Mouse (Mus musculus): Measurements from ENCODE around the gene Pik3r5. TPM values are rescaled to one million over a fixed set of nuclear protein-coding genes. Genes with fewer than 3 reads are reported as not detected.

Pik3r5 gene
- polyA plus RNA-seq, 1 experiment from 2014 or later = 5.7 TPM

DNA sequence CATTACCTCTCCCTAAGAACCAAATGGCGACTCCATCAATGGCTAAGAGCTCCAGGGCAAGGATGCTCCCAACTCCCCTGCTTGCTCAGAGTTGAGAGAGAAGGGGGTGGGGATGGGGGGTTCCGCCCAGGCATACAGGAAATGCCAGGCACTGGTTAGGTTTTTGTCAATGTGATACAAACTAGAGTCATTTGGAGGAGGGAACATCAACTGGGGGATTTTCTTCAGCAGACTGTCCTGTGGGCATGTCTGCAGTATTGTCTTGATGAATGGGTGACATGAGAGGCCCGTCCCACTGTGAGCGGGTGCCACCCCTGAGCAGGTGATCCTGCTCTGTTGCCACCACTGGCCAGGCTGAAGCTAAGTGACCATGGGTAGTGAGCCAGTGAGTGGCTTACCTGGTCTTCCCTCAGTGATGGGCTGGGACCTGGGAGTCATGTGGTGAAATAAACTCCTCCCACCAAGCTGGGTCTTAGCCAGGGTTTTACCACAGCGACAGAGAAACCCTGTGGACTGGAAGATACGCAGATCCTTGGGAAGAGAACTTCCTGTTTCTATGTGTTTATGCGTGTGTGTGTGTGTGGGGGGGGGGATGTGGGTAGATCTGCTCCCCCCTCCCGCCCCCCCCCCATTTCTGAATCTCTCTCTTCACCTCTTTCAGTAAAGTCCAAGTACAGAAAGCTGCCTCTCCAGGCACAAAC is 67.2 kb downstream of the Pik3r5 start:
- DNase-seq (ENCODE audit: low read depth, low spot score) (no peak), ATAC-seq (no peak)
- in situ Hi-C loops (cut with MboI; ENCODE audit: low pct_unique_long_range_greater_than_20kb) = no loop called here
- ChIA-PET POLR2A (no interaction called here), CTCF (no interaction called here)
- H3K27me3 ChIP-seq = no peaks in the 10 kb centered on the region
- no peak for TF ChIP-seq CTCF (IDR thresholded peaks at IDR 0.05)

DNA sequence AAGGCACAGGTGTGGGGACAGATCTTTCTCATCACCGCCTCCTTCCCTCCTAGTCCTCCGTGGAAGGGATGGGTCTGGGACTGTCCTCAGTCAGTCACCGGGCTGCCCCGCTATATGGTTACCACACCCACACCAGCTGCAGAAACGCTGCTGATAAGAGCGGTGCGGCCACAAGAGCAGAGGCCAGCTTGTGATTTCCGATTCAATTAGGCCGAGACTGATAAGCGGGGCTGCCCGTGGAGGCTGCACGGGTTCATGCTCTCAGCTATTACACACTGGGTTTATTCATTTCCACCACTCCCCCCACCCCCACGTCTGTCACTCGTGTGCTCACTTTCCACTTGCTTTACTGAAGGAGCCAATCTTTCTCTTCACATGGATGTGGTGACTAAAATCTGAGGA is 69.0 kb downstream of the Pik3r5 start:
- ChIA-PET CTCF (interaction anchor here (1.3 kb wide), 1 partner anchor 64 kb away, joined by 5 read pairs; no protein-coding TSS in a partner anchor), POLR2A (interaction anchor here (0.6 kb wide), 1 partner anchor 383 kb away, joined by 3 read pairs; no protein-coding TSS in a partner anchor)
- no peak for DNase-seq (ENCODE audit: low read depth, low spot score)
- H3K27me3 ChIP-seq = peaks cover 4% of the 10 kb centered on the region
- TF ChIP-seq CTCF (IDR thresholded peaks at IDR 0.05) = no peak
- in situ Hi-C loops (cut with MboI; ENCODE audit: low pct_unique_long_range_greater_than_20kb) = no loop called here
- no peak for ATAC-seq

DNA sequence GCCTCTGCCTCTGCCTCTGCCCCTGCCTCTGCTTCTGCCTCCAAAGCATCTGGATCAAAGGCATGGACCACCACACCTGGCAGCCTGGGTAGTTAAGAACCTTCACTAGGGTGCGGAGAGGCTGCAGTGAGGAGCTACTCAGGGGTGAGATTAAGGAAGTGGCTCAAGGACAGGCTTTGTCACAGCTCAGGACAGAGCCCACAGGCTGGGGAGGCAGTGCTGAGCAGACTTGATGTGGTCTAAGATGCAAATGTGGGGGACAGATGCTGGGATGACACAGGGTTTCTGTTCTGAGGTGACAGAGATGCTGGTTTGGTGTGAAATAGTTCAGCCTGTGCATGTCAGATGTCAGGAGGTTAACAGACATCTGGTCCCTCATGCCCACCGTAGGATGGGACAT is 70.5 kb downstream of the Pik3r5 start:
- in situ Hi-C loops (cut with MboI; ENCODE audit: low pct_unique_long_range_greater_than_20kb) = no loop called here
- ATAC-seq = no peak
- ChIA-PET CTCF (no interaction called here), POLR2A (no interaction called here)
- peaks cover 10% of the 10 kb centered on the region for H3K27me3 ChIP-seq
- no peak for DNase-seq (ENCODE audit: low read depth, low spot score)
- no peak for TF ChIP-seq CTCF (IDR thresholded peaks at IDR 0.05)

GRCm38 (mm10) chr11:68502902-68503629 is 71.1 kb downstream of the Pik3r5 start, which contains the start of gene Pik3r6:
Pik3r6 (plus strand) TSS chr11:68503019.
- DNase-seq (ENCODE audit: low read depth, low spot score) = no peak
- H3K27me3 ChIP-seq = peaks cover 15% of the 10 kb centered on the region
- ChIA-PET CTCF (no interaction called here), POLR2A (no interaction called here)
- no peak for TF ChIP-seq CTCF (IDR thresholded peaks at IDR 0.05)
- no peak for ATAC-seq
- in situ Hi-C loops (cut with MboI; ENCODE audit: low pct_unique_long_range_greater_than_20kb) = no loop called here

GRCm38 (mm10) chr11:68504913-68505312 is 73.0 kb downstream of the Pik3r5 start:
- no peak for DNase-seq (ENCODE audit: low read depth, low spot score)
- no peak for TF ChIP-seq CTCF (IDR thresholded peaks at IDR 0.05)
- POLR2A ChIA-PET = interaction anchor here (0.6 kb wide), 1 partner anchor 18 kb away, joined by 3 read pairs; no protein-coding TSS in a partner anchor

DNA sequence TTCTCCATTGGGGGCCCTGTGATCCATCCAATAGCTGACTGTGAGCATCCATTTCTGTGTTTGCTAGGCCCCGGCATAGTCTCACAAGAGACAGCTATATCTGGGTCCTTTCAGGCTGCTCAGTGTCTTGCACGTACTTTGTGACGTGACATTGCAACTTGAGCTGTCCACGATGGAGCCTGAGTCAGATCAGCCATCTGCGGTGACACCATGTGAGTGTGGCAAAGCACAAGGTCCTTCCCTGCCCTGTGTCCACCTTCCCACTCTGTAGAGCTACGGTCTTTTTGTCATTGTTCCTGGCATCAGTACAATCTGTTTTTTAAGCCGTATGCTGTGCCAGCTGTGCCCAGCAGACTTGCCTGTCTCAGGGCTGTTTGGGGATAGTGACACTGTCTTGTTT is 75.3 kb downstream of the Pik3r5 start:
- in situ Hi-C loops (cut with MboI; ENCODE audit: low pct_unique_long_range_greater_than_20kb) = no loop called here
- peaks cover 44% of the 10 kb centered on the region for H3K27me3 ChIP-seq
- TF ChIP-seq CTCF (IDR thresholded peaks at IDR 0.05) = no peak
- CTCF ChIA-PET = no interaction called here
- POLR2A ChIA-PET = interaction anchor here (0.8 kb wide), 1 partner anchor 16 kb away, joined by 3 read pairs; no protein-coding TSS in a partner anchor
- no peak for DNase-seq (ENCODE audit: low read depth, low spot score)
- ATAC-seq = no peak

More at GRCm38 (mm10) chr11:68504913-68505312, 73.0 kb downstream of the Pik3r5 start:
- in situ Hi-C loops (cut with MboI; ENCODE audit: low pct_unique_long_range_greater_than_20kb) = no loop called here
- peaks cover 30% of the 10 kb centered on the region for H3K27me3 ChIP-seq
- CTCF ChIA-PET = no interaction called here
- ATAC-seq = no peak

DNA sequence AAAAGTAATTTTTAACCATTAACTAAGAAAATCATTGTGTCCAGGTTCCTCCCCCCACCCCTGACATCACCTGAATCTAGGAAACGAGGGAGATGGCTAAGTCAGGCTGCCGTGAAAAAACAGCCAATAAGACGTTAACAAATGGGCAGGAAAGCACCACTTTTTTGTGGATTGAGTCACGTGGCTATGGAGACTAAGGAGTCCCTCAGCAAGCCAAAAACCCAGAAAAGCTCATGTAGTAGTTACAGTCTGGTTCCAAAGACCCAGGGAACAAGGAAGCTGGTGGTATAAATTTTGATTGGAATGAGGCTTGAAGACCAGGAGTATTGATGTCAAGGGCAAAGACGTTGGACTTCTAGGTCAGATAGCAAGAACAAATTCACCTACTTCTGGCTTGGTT is 76.7 kb downstream of the Pik3r5 start:
- ATAC-seq (no peak), DNase-seq (ENCODE audit: low read depth, low spot score) (no peak)
- peaks cover 54% of the 10 kb centered on the region for H3K27me3 ChIP-seq
- no peak for TF ChIP-seq CTCF (IDR thresholded peaks at IDR 0.05)
- in situ Hi-C loops (cut with MboI; ENCODE audit: low pct_unique_long_range_greater_than_20kb) = no loop called here
- CTCF ChIA-PET = no interaction called here
- POLR2A ChIA-PET = no interaction called here

DNA sequence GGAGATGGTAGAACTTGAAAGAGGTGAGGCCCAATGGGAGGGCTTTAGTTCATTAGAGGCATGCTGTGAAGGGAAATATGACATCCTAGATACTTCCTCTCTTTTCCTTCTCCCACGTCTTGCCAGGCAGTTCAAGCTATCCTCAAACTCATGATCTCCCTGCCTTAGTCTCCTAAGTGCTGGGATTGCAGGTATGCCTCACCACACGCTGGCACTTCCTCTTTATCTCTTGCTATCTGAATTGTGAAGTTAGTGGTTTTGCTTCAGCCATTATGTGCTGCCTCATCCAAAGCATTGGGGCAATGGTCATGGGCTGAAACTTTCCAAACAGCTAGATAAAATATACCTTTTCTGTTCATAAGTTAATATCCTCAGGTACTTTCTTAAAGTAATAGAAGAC is 77.3 kb downstream of the Pik3r5 start:
- DNase-seq (ENCODE audit: low read depth, low spot score) = no peak
- no peak for TF ChIP-seq CTCF (IDR thresholded peaks at IDR 0.05)
- peaks cover 54% of the 10 kb centered on the region for H3K27me3 ChIP-seq
- ChIA-PET CTCF (no interaction called here), POLR2A (no interaction called here)
- in situ Hi-C loops (cut with MboI; ENCODE audit: low pct_unique_long_range_greater_than_20kb) = no loop called here
- no peak for ATAC-seq

DNA sequence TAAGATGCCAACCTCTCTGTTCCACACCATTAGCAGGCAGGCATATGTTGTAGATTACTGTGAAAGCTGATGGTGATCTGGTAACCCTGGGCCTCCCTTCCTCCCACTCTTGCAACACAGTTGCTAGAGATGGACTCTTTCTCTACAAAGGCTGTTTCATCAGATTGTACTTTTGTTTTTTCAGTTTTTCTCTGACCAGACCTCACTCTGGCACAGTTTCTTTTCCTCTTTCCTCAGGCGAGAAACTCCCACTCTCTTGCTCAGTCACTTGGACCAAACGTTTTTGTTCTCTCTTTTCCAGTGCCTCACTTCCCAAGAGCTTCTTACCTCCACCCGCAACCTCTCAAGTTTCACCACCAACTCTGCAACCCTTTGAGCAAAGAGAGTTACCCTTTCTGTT is 82.0 kb downstream of the Pik3r5 start:
- ChIA-PET POLR2A (no interaction called here), CTCF (no interaction called here)
- no peak for TF ChIP-seq CTCF (IDR thresholded peaks at IDR 0.05)
- in situ Hi-C loops (cut with MboI; ENCODE audit: low pct_unique_long_range_greater_than_20kb) = no loop called here
- DNase-seq (ENCODE audit: low read depth, low spot score) (no peak), ATAC-seq (no peak)
- peaks cover 40% of the 10 kb centered on the region for H3K27me3 ChIP-seq

- in situ Hi-C loops (cut with MboI; ENCODE audit: low pct_unique_long_range_greater_than_20kb) = no loop called here
- CTCF ChIA-PET = no interaction called here
- POLR2A ChIA-PET = no interaction called here
- TF ChIP-seq CTCF (IDR thresholded peaks at IDR 0.05) = no peak
- H3K27me3 ChIP-seq = peaks cover 9% of the 10 kb centered on the region
- DNase-seq (ENCODE audit: low read depth, low spot score) (no peak), ATAC-seq (no peak)
Measured at GRCm38 (mm10) chr11:68519362-68519761, 87.4 kb downstream of the Pik3r5 start.

GRCm38 (mm10) chr11:68519815-68520214 is 87.9 kb downstream of the Pik3r5 start:
- TF ChIP-seq CTCF (IDR thresholded peaks at IDR 0.05) = no peak
- ATAC-seq = no peak
- no peak for DNase-seq (ENCODE audit: low read depth, low spot score)
- in situ Hi-C loops (cut with MboI; ENCODE audit: low pct_unique_long_range_greater_than_20kb) = no loop called here
- H3K27me3 ChIP-seq = peaks cover 5% of the 10 kb centered on the region
- POLR2A ChIA-PET = interaction anchor here (1.0 kb wide), 1 partner anchor 104 kb away, joined by 3 read pairs; no protein-coding TSS in a partner anchor
- CTCF ChIA-PET = no interaction called here

Measured in Patski (cell line).